Mouse (Mus musculus) kidney, adult 18-20 months (tissue): ENCODE measurements around the gene Fhit.
"Not testable (repeated sequence)": the region's sequence is repeated elsewhere in the genome, so short reads cannot be mapped to it uniquely, and the experiment has no call there.

Experiments used
- DNase-seq: peaks from one replicate; pipeline ENCODE4 v3.0.0; 2021

Fhit gene

DNA sequence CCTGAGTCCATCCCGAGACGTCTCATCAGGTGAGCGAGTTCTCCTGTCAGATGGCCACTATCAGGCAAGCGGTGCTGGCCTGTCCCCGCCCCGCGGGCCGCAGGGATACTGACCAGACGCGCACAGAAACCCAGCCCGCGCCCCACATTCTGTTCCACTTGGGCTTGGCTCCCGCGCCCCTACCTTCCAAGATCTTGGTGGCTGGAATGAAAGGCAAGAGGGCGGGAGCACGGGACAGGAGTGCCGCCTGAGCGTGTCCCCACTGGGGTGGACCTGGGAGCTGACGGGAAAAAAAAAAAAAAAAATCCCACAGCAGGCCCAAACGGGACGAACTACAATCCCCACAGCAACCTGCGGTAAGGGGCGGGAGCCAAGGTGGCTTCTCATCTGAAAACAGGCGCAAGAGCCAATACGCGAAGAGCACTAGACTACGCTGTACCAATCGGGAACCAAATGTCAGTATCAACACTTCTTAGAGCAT lies at the start of gene Fhit:
Fhit (minus strand) TSS at position 285 of the 481 bp plus-strand sequence.
- peak; percentile 94 for DNase-seq

DNA sequence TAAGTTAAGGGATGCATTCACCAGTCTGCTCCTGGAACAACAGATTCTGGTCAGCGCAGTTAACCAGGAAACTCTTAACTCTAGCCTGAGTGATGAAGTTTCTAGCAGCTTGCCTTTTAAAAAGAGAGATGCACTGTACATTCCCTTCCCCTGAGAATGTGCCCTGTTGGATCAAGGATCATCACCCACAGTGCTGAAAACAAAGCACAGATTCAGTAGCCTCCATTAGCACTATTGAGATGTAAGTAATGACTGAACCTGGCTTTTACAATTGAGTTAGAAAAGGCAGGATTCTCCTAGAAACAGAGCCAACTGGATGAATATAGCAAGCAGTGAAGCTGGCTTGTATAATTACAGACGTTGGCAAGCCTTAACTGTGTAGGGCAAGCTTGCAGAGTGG lies 45.0 kb upstream of the Fhit start:
- DNase-seq: no peak

DNA sequence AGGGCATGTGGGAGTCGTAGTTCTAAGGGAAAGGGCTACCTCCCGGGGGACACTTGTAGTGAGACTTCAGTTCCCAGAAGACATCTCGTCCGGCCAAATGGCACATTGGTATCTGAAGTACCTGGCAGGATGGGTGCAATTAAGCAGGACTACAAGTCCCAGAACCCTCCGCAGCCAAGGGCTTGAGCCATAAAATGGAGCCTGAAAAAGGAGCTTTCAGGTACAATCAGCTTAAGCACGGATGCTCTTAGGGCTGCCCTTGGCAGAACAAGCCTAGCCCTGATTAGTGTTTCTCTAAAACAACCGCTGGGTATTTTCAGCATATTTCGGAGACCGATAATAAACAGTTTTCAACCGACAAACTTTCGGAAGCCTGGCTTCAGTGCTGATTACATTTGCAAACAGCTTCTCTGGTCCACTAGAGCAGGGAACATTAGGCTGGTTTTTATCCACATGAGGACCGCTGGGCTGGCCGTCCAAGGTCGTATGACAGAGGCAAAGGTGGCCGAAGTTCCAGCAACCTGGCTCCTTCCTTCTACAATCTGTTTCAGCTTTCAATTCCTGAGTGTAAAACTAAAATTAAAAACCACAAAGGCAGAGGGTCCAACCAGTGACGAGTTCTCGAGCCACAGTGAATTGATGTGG lies 907 bp downstream of the Fhit start:
- peak; percentile 88 for DNase-seq

DNA sequence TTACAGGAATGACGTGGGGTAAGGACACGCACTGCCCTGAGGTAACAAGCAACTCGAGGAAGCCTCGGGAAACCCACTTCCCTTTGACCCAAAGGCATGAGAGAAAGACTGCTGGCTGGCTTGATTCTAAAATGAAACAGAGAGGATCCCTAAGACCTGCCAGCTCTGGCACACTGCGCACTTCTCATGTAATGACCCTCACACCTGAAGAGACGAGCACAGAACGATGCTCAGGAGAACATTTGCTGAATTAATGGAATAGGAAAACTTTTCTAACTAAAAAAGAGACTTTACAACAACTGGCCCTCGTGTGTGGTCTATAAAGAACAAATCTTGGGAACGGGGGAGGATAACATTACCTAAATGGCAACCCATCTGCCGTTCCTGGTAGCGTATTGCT lies 2.2 kb downstream of the Fhit start:
- DNase-seq: peak; percentile 41

DNA sequence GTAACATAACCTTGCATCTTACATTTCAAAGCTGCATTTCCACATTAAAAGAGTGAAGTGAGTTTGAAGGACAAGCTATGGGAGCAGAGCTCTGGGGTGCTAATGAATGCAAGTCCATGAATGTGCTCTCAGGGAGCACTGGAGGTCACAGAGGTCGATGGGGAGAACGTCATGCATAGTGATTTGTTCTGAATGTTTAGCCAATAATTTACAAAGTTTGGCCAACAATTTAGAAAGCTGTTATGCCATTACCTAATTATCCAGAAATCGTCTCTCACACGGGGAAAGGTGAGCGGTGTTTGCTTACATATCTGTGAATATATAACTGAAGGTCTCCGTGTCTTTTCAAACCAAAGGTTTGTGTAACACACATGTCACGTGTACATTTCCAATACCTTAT lies 2.8 kb downstream of the Fhit start:
- peak; percentile 82 for DNase-seq

DNA sequence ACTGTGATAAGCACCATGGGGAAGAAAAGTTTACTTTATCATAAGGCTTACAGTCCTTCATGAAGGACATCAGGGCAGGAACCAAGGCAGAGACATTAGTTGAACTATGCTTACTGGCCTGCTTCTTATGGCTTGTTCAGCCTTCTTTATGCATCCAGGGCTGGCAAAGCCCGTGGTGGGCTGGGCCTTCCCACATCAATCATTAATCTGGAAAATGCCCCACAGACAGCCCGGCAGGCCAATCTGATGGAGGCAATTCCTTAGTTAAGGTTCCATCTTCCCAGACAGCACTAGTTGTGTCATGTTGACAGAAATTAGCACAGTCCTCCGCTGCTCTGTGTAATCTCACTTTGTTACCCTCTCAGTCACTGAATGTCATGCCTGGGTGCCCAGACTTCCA lies 4.1 kb downstream of the Fhit start:
- peak; percentile 50 for DNase-seq

DNA sequence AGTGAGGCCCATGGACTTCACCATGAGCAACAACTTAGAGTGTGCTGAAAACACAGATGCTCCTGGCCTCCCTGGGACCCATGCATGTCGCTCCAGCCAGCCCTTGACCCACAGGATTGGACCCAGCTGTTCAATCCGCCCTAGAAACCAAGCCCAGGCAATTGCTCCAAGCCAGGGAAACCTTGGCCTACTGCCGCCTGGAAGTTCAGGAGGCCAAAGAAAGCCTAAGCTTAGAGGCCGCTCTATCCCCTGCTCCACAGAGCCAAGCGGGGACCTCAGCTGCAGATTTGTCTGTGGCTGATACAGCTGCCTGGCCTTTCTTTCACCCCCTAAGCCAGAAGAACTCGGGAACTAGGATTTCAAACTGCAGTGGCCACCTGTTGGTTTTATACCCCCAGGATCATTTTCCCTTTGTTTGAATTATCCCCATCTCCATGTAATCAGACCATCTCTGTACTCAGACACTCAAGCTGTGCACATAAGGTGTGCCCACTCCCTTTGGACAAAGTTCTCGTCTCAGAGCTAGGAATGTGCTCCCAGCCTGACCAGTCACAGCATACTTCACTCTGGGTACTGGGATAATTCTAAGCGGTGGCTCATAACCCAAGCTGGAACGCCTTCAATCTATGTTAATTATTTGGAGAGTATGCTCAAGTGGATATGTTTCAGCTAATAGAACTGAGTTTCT lies 10.1 kb downstream of the Fhit start:
- no peak for DNase-seq

DNA sequence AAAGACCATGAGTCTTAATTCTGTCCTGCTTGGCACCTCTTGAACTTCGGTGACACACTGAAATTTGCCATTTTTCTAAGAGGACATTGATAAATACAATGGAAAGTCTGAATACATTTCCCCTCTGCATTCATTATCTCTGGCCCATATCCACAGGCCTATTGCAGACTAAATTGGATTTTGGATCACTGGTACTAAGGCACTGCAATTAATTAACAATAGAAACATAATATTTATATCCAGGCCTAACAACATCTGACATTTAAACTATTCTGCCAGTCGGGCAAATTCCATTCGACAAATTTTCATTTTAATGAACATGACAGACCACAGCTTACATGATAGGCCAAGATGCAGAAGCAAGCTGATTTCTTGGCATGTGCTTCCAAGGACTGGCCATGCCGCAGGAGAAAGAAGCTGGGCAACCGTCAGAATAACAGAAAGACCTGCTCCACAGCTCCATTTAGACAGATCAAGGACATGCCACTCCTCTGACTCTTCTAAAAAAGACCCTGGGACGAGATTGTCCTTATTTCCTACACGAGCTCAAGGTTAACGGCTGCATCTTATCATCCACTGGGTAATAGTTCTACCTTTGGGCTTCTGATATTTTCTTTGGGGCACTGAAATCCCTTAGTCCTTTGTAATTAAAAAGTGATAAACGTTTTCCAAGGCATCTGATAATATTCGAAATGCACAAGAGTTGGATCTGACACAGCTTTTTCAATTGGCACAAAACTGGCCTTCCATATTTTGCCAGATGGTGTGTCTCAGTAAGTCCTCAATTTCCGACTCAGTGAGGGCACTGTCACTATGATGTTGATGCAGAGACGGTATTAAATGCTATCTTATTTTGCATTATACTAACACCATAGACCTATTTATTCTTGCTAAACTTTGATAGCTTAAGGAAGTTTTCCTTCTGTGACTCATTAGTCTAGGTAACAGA lies 27.8 kb downstream of the Fhit start:
- DNase-seq: no peak

DNA sequence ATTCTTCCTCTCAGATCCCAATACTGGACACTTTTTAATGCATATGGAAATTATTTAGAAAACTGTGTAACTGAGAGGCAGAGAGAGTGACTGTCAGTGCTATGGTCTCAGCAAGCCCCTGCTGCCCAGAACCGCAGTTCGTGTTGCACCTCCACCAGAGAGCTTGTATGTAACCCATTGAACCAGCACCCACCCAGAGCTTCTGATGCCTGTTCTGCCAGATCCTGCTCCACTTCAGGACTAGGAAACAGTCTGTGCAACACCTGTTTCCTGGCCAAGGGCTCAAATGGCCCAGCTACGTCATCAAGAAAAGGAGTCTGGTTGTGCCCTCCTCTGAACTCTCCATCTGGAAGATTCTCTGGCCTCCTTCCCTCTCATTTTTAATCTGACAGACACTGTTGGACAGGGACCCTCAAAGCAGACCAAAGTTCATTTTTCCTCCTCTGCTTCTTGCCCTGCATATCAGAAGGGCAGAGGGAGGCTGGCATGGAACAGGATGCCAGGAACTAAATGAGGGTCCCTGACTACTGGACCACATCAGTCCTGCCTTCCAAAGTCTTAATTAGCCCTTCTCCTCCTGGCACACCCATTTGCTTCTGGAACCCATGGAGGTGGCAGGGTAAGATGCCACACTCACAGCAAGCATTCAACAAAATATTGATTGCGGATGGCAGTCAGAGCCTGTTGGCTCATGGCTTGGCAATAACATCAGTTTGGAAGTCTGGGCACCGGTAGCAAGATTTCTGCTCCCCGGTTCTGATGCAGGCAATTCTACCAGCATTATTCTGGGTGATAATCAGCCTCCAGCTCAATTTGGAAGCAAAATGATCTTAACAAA lies 29.0 kb downstream of the Fhit start:
- DNase-seq: no peak

DNA sequence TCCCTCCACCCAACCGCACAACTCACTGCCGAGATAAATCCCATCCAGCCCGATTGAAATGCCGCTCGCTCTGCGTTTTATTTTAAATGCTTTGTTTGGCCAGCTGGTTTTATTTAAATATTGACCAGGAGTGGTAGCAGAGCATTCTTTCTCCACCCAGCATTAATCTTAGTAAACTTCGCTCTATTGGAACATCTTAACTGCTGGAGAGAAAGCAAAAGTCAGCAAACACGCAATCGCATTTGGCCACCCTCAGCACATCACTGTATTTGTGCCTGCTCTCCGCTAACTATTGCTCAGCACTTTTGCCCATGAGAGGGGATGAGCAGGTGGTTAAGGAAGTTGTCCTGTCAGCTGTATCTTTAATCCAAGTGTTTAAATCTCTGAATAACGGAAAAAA lies 36.7 kb downstream of the Fhit start:
- DNase-seq: peak; percentile 23

DNA sequence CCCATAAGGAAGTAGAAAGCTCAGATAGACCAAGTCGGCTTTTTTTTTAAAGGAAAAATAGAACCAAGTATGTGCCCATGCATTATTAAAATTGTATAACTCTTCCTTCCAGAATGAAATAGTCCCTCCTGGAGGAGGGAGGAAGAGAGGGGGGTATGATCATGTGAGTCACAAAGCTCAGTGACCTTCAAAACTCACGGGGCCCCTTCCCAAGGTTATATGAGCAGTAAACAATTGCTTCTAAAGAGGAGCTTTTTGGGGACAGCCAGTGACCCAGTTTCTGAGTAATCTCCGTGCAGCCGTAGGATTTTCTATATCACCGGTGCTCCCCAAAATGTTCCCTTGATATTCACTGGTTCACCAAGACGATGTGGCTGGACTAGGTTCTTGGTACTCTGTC lies 42.8 kb downstream of the Fhit start:
- DNase-seq: no peak

DNA sequence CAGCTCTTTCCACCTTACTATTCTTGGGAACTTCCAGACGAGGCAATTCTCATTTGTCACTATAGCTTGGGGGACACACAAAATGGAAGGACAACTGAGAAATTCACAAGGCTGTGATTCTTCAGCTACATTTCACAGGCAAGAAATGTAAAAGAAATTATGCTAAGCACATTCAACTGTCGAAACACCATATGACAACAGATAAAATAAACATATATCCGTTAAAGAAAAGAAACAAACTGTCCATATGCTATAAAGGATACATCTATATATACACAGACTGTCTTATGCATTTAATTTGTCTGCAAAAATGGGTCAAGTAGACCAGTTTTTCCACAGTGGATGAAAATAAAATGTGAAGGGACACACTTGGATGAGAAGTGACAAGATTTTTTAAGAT lies 76.2 kb downstream of the Fhit start:
- DNase-seq: no peak

DNA sequence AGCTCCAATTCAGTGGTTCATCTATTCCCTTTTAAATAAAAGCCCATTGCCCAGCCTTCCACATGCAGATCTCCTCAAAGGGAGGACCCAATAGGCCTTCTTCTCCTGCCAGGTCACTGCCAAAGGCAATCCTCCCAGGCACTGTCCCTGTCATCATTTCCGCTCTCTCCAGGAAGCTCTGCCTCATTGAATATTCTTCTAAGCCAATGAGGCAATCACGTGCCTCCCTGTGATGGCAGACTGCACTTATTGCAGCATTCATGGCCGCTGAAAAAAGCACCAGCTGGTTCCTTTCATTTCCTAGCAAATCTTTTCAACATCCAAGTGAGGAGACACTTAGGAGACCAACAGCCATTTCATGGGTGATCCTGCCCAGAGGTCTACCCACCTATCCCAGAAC lies 77.9 kb downstream of the Fhit start:
- no peak for DNase-seq

DNA sequence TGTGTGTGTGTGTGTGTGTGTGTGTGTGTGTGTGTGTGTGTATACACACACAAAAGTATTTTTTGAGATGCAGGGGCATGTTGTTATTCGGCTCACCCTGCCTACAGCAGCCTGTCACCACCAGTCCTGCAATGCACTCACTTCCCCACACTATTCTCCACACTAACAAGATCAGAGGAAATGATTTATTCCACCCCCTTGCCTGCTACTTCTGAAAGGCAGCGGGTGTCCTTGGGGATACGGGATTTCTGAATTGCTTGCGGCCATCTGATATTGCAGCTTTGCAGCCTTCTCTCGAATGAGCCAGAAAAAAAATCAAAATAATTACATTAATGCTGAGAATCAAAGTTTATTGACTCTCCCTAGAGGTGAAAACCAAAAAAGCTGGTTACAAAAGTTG lies 78.4 kb downstream of the Fhit start:
- no peak for DNase-seq

DNA sequence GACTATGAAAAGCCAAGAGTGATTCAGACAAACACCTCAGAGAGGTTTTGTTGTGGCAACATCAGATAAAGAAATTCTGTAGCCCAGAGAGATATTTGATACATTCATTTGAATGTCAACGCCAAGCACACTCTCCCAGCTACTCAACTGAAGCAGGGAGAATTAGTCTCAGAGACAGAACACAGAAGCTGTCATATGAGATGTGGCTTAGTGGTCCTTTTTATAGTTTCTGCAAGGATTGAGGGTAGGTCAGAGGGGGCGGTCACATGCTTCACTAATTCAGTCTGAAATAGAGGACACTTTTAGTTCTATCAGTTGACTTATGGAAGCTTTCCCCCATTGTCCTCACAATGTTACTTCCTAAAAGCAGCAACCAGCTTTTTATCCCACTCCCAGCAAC lies 98.2 kb downstream of the Fhit start:
- DNase-seq: no peak

DNA sequence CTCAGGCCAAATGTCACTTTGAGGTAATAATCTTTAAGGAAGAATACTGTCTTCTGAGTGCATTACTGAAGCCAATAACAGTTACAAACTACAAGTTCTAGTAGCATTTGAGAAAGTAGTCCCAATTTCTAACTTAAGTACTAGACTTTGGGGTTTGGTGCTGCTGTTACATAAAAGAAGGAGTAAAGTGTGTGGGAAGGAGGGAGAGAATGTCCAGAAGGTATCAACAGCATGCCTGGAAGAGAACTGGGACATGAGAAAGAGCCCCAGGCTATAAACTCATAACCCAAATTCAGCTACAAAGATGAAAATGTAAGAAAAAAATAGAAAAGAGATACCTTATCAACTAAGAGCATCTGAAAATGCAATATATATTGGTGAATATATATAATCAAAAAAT lies 101.6 kb downstream of the Fhit start:
- DNase-seq: no peak

DNA sequence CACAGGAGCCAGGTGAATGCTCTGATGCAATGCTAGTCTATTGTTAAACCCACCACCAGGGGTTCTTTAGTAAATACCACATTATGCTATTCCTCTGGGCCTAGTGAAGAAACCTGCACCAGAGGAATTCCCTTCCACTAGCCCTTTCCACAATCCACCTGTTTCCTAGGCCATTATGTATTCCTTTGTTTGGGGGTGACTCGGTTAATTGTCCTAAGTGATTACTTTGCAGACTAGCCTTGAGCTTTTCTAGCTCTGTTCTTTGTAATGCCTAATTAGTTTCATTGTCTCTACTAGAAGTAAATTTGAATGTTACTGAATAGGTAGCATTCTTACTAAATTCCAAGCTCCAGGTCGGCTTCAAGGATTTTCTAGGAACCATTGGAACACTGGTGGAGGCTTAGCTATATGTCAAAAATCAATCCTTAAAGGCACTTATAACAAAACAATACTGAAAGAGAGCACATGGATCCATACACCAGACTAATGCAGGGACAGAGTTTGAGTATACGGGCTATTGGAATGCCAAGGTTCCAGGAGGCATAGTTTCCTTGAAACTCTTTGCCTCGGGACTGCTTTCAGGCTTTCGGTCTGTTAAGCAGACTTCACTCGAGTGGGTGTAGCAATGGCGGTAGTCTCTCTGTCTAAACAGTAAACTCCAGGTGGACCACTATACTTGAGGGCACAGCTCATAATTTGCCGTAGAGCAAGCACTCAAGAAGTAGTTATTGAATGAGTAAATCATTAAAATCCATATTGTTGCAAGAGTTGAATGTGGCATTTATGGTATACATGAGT lies 122.1 kb downstream of the Fhit start:
- not testable (repeated sequence) for DNase-seq

DNA sequence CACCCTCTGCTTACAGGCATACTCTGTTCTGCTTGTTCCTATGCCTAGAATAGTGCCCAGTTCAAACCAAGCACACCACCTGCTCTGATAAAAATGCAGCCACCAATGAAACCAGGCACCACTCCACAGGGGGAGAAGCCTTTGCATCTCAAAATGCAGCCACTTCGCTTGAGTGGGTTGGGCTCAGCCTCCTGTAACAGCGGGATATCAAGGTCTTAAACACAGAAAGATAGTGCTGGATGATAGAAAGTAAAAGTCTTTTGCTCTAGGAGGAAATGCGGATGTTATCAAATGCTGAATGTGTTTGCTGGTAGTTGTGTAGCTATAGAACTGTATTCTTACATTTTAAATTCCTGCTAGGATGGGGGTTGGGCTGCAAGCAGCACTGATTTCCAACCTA lies 140.4 kb downstream of the Fhit start:
- no peak for DNase-seq

DNA sequence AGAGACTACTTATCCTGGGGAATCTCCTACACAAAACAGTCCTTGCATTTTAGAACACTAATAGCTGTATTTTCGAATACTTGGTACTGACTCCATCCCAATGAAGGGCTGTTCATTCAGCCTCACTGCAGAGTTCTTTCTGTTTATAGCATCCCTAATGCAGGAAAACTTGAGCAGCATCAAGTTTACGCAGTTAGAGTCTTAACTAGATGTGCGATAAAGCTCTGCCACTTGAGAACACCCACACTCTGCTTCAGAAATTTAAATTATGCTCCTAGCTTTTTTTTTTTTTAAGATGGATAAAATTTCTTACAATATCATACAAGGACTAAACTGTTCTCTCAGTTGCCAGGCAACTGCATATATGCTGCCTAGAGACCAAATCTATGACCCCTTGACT lies 183.2 kb downstream of the Fhit start:
- DNase-seq: no peak

DNA sequence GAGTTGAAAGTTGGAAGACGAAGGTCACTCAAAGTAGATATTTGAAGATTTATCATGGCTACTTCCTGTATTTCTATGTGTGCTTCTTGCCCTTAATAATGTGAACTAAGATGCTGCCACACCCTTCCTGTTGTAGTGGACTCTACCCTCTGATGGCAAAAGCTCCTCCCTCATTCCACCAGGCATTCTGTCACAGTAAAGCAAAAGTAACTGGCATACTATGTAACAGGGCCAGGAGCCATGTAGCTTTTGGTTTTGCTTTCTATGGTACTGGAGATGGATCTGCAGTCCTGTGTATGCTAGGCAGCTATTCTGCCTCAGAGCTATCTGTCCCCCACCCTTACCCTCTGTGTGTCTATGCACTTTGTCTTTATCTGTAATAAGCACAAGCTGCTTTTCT lies 220.2 kb downstream of the Fhit start:
- no peak for DNase-seq

DNA sequence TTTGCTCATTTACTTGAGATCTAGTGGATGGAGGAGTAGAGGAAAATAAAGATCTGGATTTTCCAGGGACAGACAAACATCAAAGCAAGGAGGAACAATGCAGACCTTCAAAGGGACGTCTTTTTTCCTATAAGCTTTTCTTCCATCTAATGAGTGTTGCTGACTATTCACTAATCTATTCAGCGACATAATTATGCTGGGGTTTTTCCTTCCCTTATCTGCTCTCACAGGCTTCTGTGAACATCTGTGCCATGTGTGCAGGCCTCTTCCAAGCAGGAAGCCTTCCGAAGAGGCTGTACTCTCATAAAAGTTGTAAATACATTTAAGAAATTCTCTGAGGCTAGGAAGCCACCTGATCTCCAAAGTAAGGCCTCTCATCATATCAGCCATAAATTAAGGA lies 228.2 kb downstream of the Fhit start:
- no peak for DNase-seq
